Mouse (Mus musculus): ENCODE measurements around the gene Armc6. TPM values are rescaled to one million over a fixed set of nuclear protein-coding genes. Genes with fewer than 3 reads are reported as not detected.

Gene Armc6
- polyA plus RNA-seq, 1 experiment = 11.0 TPM

DNA sequence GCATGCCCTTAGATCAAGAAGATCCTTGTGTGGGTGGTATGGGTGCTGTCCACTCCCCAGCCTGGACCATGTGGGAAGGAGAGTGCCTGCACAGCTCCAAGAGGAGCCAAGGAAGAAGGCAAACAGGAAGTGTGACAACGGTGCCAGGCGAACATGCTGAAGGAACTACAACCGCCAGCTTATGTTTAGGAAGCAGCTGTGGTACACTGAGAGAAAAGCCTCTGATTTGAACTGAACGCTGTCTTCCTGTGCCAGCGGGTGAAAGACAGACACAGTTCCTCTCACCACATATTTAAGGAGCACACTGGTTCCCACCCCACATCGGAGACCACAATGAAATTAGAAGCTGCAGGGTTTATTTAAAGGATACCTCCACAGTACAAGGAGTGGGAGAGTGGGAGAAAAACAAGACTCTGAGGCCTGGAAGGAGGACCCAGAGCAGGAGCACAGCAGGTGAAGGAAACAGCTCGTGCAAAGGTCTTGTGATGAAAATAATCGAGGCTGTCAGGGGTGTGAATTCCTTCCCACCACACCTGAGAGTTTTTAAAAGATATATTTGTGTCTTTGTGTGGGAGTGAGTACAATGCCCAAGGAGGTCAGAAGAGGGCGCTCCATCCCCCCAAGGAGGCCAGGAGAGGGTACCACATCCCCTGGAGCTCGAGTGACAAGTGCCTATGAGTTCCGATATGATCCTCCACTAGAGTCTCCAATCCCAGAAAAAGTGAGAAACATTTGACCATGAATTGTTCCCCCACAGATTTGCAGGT is 34.7 kb upstream of the Armc6 start:
- no peak overlapping the region for H3K27ac ChIP-seq (ENCODE audit: insufficient read depth, low read length)

DNA sequence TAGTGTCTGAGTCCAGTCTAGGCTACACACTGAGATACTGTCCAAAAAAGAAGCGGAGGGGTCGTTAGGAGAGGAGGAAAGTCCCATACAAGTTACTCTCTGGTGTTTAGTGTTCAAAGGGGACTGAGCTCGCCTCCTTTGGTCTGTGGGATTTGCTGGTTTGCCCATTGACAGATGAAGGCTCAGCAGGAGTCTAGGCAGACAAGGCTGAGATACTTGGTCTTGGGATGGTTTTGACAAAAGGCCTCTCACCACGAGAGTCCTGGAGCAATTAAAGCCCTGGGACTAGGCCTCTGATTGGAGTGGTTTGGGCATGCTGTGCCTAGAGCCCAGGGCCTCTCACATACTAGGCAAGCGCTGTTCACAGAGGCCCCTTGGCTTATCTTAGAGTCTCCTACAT is 34.0 kb upstream of the Armc6 start:
- no peak for TF ChIP-seq POLR2A (IDR thresholded peaks at IDR 0.05; ENCODE audit: low read depth, low read length)
- no peak for TF ChIP-seq CTCF (IDR thresholded peaks at IDR 0.05; ENCODE audit: borderline replicate concordance, insufficient read depth, low read length)
- no peak overlapping the region for H3K4me3 ChIP-seq (ENCODE audit: insufficient read depth, low read length)
- H3K4me1 ChIP-seq (ENCODE audit: control insufficient read depth, insufficient read depth, low read length) = no peaks in the 10 kb centered on the region
- no peak overlapping the region for H3K27ac ChIP-seq (ENCODE audit: insufficient read depth, low read length)

More for the DNA sequence above, 34.7 kb upstream of the Armc6 start:
- TF ChIP-seq POLR2A (IDR thresholded peaks at IDR 0.05; ENCODE audit: low read depth, low read length) (no peak), CTCF (IDR thresholded peaks at IDR 0.05; ENCODE audit: borderline replicate concordance, insufficient read depth, low read length) (no peak)
- no peak overlapping the region for H3K4me3 ChIP-seq (ENCODE audit: insufficient read depth, low read length)
- H3K4me1 ChIP-seq (ENCODE audit: control insufficient read depth, insufficient read depth, low read length) = no peaks in the 10 kb centered on the region

- H3K27ac ChIP-seq (ENCODE audit: insufficient read depth, low read length) = no peak overlapping the region
- no peak overlapping the region for H3K4me3 ChIP-seq (ENCODE audit: insufficient read depth, low read length)
- H3K4me1 ChIP-seq (ENCODE audit: control insufficient read depth, insufficient read depth, low read length) = no peaks in the 10 kb centered on the region
- TF ChIP-seq CTCF (IDR thresholded peaks at IDR 0.05; ENCODE audit: borderline replicate concordance, insufficient read depth, low read length) = no peak
- no peak for TF ChIP-seq POLR2A (IDR thresholded peaks at IDR 0.05; ENCODE audit: low read depth, low read length)
Measured at GRCm38 (mm10) chr8:70267674-70268073, 33.4 kb upstream of the Armc6 start.

GRCm38 (mm10) chr8:70259043-70259442 is 24.8 kb upstream of the Armc6 start:
- no peak for TF ChIP-seq CTCF (IDR thresholded peaks at IDR 0.05; ENCODE audit: borderline replicate concordance, insufficient read depth, low read length)
- TF ChIP-seq POLR2A (IDR thresholded peaks at IDR 0.05; ENCODE audit: low read depth, low read length) = no peak
- Histone ChIP-seq H3K27ac (ENCODE audit: insufficient read depth, low read length) (no peak overlapping the region), H3K4me1 (ENCODE audit: control insufficient read depth, insufficient read depth, low read length) (no peaks in the 10 kb centered on the region), H3K4me3 (ENCODE audit: insufficient read depth, low read length) (no peak overlapping the region)

GRCm38 (mm10) chr8:70258600-70258999 is 24.3 kb upstream of the Armc6 start:
- TF ChIP-seq POLR2A (IDR thresholded peaks at IDR 0.05; ENCODE audit: low read depth, low read length) (no peak), CTCF (IDR thresholded peaks at IDR 0.05; ENCODE audit: borderline replicate concordance, insufficient read depth, low read length) (no peak)
- H3K27ac ChIP-seq (ENCODE audit: insufficient read depth, low read length) = no peak overlapping the region
- H3K4me1 ChIP-seq (ENCODE audit: control insufficient read depth, insufficient read depth, low read length) = no peaks in the 10 kb centered on the region

DNA sequence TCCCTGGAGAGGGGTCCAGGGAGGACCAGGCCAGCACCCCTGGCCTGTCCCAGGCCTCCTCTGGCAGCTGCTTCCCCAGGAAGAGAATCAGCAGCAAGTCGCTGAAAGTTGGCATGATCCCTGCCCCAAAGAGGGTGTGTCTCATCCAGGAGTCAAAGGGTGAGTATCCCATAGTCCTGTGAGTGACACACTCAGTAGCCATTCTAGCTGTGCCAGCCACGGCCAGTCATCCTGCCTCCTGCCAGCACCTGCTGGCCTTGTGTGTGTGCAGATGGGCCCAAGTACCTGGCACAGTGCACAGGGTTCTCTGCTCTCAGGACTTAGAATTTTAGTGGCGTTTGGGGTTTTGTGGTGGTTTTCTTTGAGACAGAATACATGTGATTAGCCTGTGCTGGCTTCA is 23.2 kb upstream of the Armc6 start:
- Histone ChIP-seq H3K27ac (ENCODE audit: insufficient read depth, low read length) (no peak overlapping the region), H3K4me3 (ENCODE audit: insufficient read depth, low read length) (no peak overlapping the region), H3K4me1 (ENCODE audit: control insufficient read depth, insufficient read depth, low read length) (no peaks in the 10 kb centered on the region)
- TF ChIP-seq POLR2A (IDR thresholded peaks at IDR 0.05; ENCODE audit: low read depth, low read length) (no peak), CTCF (IDR thresholded peaks at IDR 0.05; ENCODE audit: borderline replicate concordance, insufficient read depth, low read length) (no peak)

More at GRCm38 (mm10) chr8:70258600-70258999, 24.3 kb upstream of the Armc6 start:
- H3K4me3 ChIP-seq (ENCODE audit: insufficient read depth, low read length) = no peak overlapping the region

DNA sequence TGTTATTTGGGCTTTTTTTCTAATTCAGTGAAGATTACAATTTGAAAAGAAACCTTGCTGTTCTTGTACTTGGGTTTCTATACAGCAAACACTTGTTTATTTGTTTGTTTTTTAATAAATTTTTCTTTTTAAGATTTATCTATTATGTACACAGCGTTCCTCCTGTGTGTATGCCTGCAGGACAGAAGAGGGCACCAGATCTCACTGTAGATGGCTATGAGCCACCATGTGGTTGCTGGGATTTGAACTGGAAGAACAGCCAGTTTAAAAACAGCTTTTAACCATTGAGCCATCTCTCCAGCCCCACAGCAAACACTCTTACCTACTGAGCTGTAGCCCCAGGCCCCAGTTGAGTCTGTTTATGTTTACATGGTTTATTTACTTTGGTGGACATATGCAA is 20.4 kb upstream of the Armc6 start:
- no peaks in the 10 kb centered on the region for H3K4me1 ChIP-seq (ENCODE audit: control insufficient read depth, insufficient read depth, low read length)

GRCm38 (mm10) chr8:70247841-70248240 is 13.6 kb upstream of the Armc6 start:
- TF ChIP-seq CTCF (IDR thresholded peaks at IDR 0.05; ENCODE audit: borderline replicate concordance, insufficient read depth, low read length) (no peak), POLR2A (IDR thresholded peaks at IDR 0.05; ENCODE audit: low read depth, low read length) (no peak)
- Histone ChIP-seq H3K4me1 (ENCODE audit: control insufficient read depth, insufficient read depth, low read length) (no peaks in the 10 kb centered on the region), H3K27ac (ENCODE audit: insufficient read depth, low read length) (no peak overlapping the region), H3K4me3 (ENCODE audit: insufficient read depth, low read length) (no peak overlapping the region)

More for the DNA sequence above, 20.4 kb upstream of the Armc6 start:
- peak; percentile 4; the same call in 1 of the 2 replicates for TF ChIP-seq CTCF (IDR thresholded peaks at IDR 0.05; ENCODE audit: borderline replicate concordance, insufficient read depth, low read length)
- no peak for TF ChIP-seq POLR2A (IDR thresholded peaks at IDR 0.05; ENCODE audit: low read depth, low read length)
- Histone ChIP-seq H3K4me3 (ENCODE audit: insufficient read depth, low read length) (no peak overlapping the region), H3K27ac (ENCODE audit: insufficient read depth, low read length) (no peak overlapping the region)

DNA sequence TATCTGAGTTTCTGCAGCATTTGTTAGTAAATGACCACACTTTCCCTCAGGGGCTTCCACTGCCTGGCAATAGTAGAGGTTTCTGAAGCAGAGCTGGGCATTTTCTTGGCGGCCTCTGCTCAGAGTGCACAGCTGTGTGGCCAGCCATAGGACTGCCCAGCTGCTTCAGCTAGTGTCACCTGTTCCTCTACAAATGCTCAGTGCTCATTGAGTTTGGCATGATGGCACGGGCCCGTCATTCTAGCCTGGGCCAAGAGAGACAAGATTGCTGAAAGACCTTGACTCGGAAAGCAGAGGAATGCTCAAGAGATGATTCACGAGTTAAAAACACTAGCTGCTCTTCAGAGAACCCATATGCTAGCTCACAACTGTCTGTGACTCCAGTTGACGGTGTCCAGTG is 12.4 kb upstream of the Armc6 start:
- Histone ChIP-seq H3K4me1 (ENCODE audit: control insufficient read depth, insufficient read depth, low read length) (no peaks in the 10 kb centered on the region), H3K27ac (ENCODE audit: insufficient read depth, low read length) (no peak overlapping the region), H3K4me3 (ENCODE audit: insufficient read depth, low read length) (no peak overlapping the region)
- TF ChIP-seq CTCF (IDR thresholded peaks at IDR 0.05; ENCODE audit: borderline replicate concordance, insufficient read depth, low read length) (no peak), POLR2A (IDR thresholded peaks at IDR 0.05; ENCODE audit: low read depth, low read length) (no peak)

DNA sequence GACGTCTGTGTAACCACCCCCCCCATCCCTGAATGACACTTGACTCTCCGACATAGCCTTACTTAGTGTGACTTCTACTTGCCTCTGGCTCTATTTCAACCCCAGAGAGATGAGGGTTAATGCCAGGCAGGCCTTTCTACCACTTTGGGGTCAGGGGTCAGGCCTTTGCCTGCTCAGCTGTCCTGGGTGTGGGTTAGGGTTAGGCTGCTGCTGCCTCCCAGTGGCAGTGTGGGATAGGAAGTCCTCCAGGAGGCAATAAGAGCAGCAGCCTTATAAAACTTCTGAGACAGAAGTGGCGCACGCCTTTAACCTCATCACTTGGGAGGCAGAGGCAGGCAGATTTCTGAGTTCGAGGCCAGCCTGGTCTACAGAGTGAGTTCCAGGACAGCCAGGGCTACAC is 6.4 kb upstream of the Armc6 start:
- no peak; the same call in 1 of the 2 replicates for TF ChIP-seq CTCF (IDR thresholded peaks at IDR 0.05; ENCODE audit: borderline replicate concordance, insufficient read depth, low read length)
- TF ChIP-seq POLR2A (IDR thresholded peaks at IDR 0.05; ENCODE audit: low read depth, low read length) = no peak
- Histone ChIP-seq H3K4me1 (ENCODE audit: control insufficient read depth, insufficient read depth, low read length) (peaks cover 6% of the 10 kb centered on the region), H3K27ac (ENCODE audit: insufficient read depth, low read length) (no peak overlapping the region), H3K4me3 (ENCODE audit: insufficient read depth, low read length) (no peak overlapping the region)
